ENCODE assay signal across 13 mouse cellular contexts in genomic region chr4:124766566-124766940, GRCm38 (mm10). TPM values are rescaled to one million over a fixed set of nuclear protein-coding genes. Genes with fewer than 3 reads are reported as not detected.
DNase-seq lines count a peak whose midpoint lies in the region; ATAC-seq lines count a peak whose summit lies in the region.
"Had no signal": no experiment of that assay in that cellular context is flagged by ENCODE, and none has a peak within 500 bp of the region (broad histone marks: within the 10 kb centered on the region; RNA-seq: fewer than 3 reads in every experiment).

No protein-coding gene starts in this region.

- ATAC-seq in intestine, embryonic 16.5 days: no peak
- no peak for ATAC-seq in intestine, embryonic 15.5 days
- ATAC-seq in liver, embryonic 16.5 days (ENCODE audit: low read depth): no peak

- no peaks in the 10 kb centered on the region for H3K27me3 ChIP-seq in intestine, embryonic 16.5 days (replicated peaks; ENCODE audit: control insufficient read depth, insufficient read depth, low read length)
- H3K27me3 ChIP-seq in intestine, embryonic 15.5 days (replicated peaks): no peaks in the 10 kb centered on the region
- no peaks in the 10 kb centered on the region for H3K27me3 ChIP-seq in liver, embryonic 16.5 days (ENCODE audit: control insufficient read depth, insufficient read depth, low read depth, low read length)
- H3K27me3 ChIP-seq: embryonic facial prominence, embryonic 12.5 days; hindbrain, embryonic 12.5 days; lung, embryonic 15.5 days had no signal

- peaks cover under 1% of the 10 kb centered on the region for H3K4me1 ChIP-seq in intestine, embryonic 16.5 days (ENCODE audit: control insufficient read depth, insufficient read depth, low read length)
- no peaks in the 10 kb centered on the region for H3K4me1 ChIP-seq in intestine, embryonic 15.5 days (replicated peaks)
- H3K4me1 ChIP-seq in liver, embryonic 16.5 days (ENCODE audit: control insufficient read depth, low read depth, low read length): peaks cover 51% of the 10 kb centered on the region
- H3K4me1 ChIP-seq: embryonic facial prominence, embryonic 12.5 days; hindbrain, embryonic 12.5 days had no signal

- peak; percentile 27 for DNase-seq in CD4-positive helper T cell, adult 2 months (ENCODE audit: low read depth, low spot score)
- DNase-seq in R1 (ENCODE audit: low read depth, low spot score): peak; percentile 17
- no peak for DNase-seq in right cerebral cortex, postnatal 36 days (ENCODE audit: low spot score in 2 of 2)
- no peak for DNase-seq in embryo, embryonic 9.5 days (ENCODE audit: extremely low spot score)
- DNase-seq: adrenal gland, adult 2 months; cerebellum, adult 9-10 months; kidney, adult 8-10 months had no signal

- no peak overlapping the region for H3K27ac ChIP-seq in intestine, embryonic 16.5 days (ENCODE audit: low read length)
- no peak overlapping the region for H3K27ac ChIP-seq in intestine, embryonic 15.5 days
- peak overlapping the region; percentile 56 for H3K27ac ChIP-seq in liver, embryonic 16.5 days (ENCODE audit: low read length)
- H3K27ac ChIP-seq: embryonic facial prominence, embryonic 12.5 days; hindbrain, embryonic 12.5 days; lung, embryonic 15.5 days had no signal

- WGBS in intestine, embryonic 16.5 days: 72% methylated on average over 2 of the region's 2 CpGs
- WGBS in intestine, embryonic 15.5 days: 75% methylated on average over 2 of the region's 2 CpGs
- WGBS in liver, embryonic 16.5 days (ENCODE audit: insufficient replicate concordance): 19% methylated on average over 2 of the region's 2 CpGs

- H3K4me2 ChIP-seq in intestine, embryonic 16.5 days (ENCODE audit: low read depth, low read length): no peak overlapping the region
- no peak overlapping the region for H3K4me2 ChIP-seq in intestine, embryonic 15.5 days (replicated peaks)
- peak overlapping the region; percentile 35 for H3K4me2 ChIP-seq in liver, embryonic 16.5 days (ENCODE audit: low read depth, low read length)
- H3K4me2 ChIP-seq: embryonic facial prominence, embryonic 12.5 days; hindbrain, embryonic 12.5 days; lung, embryonic 15.5 days had no signal

- no peak overlapping the region for H3K4me3 ChIP-seq in intestine, embryonic 16.5 days (ENCODE audit: low read length)
- no peak overlapping the region for H3K4me3 ChIP-seq in intestine, embryonic 15.5 days (replicated peaks)
- no peak overlapping the region for H3K4me3 ChIP-seq in liver, embryonic 16.5 days (ENCODE audit: low read depth, low read length)
- H3K4me3 ChIP-seq: embryonic facial prominence, embryonic 12.5 days; hindbrain, embryonic 12.5 days; lung, embryonic 15.5 days had no signal

- no peaks in the 10 kb centered on the region for H3K36me3 ChIP-seq in intestine, embryonic 16.5 days (ENCODE audit: control insufficient read depth, insufficient read depth, low read length)
- no peaks in the 10 kb centered on the region for H3K36me3 ChIP-seq in intestine, embryonic 15.5 days
- no peaks in the 10 kb centered on the region for H3K36me3 ChIP-seq in liver, embryonic 16.5 days (ENCODE audit: control insufficient read depth, insufficient read depth)
- H3K36me3 ChIP-seq: embryonic facial prominence, embryonic 12.5 days; hindbrain, embryonic 12.5 days; lung, embryonic 15.5 days had no signal

- H3K9ac ChIP-seq in intestine, embryonic 16.5 days (ENCODE audit: low read depth, low read length): peak overlapping the region; percentile 27; the same call in 1 of the 2 replicates
- no peak overlapping the region for H3K9ac ChIP-seq in intestine, embryonic 15.5 days
- no peak overlapping the region for H3K9ac ChIP-seq in liver, embryonic 16.5 days (ENCODE audit: low read depth, low read length)
- H3K9ac ChIP-seq: embryonic facial prominence, embryonic 12.5 days; hindbrain, embryonic 12.5 days; lung, embryonic 15.5 days had no signal

- no peaks in the 10 kb centered on the region for H3K9me3 ChIP-seq in intestine, embryonic 16.5 days (ENCODE audit: control insufficient read depth, low read length)
- no peaks in the 10 kb centered on the region for H3K9me3 ChIP-seq in intestine, embryonic 15.5 days
- no peaks in the 10 kb centered on the region for H3K9me3 ChIP-seq in liver, embryonic 16.5 days (replicated peaks; ENCODE audit: control insufficient read depth, low read length)
- H3K9me3 ChIP-seq: embryonic facial prominence, embryonic 12.5 days; hindbrain, embryonic 12.5 days; lung, embryonic 15.5 days had no signal

RNA-seq across cellular contexts. Expression of gene Inpp5b, which starts 24.9 kb away (rescaled TPM):
- polyA plus RNA-seq in intestine, embryonic 16.5 days (2015; fragmentation: Nextera tagmentation; extraction: Ambion mirVana): 27.0 and 27.5 TPM in 2 replicates
- polyA plus RNA-seq in intestine, embryonic 15.5 days (2015; fragmentation: Nextera tagmentation; extraction: Ambion mirVana): 24.4 and 28.7 TPM in 2 replicates
- 32.7 and 39.1 TPM in 2 replicates for polyA plus RNA-seq in liver, embryonic 16.5 days (2015; fragmentation: Nextera tagmentation; extraction: Ambion mirVana)

RNA-seq across cellular contexts. Expression of gene Mtf1, which starts 35.4 kb away (rescaled TPM):
- polyA plus RNA-seq in intestine, embryonic 16.5 days (2015; fragmentation: Nextera tagmentation; extraction: Ambion mirVana): 8.5 and 11.1 TPM in 2 replicates
- 13.6 TPM in 2 replicates for polyA plus RNA-seq in intestine, embryonic 15.5 days (2015; fragmentation: Nextera tagmentation; extraction: Ambion mirVana)
- polyA plus RNA-seq in liver, embryonic 16.5 days (2015; fragmentation: Nextera tagmentation; extraction: Ambion mirVana): 8.5 and 10.1 TPM in 2 replicates

RNA-seq across cellular contexts. Expression of gene Sf3a3, which starts 52.0 kb away (rescaled TPM):
- 105 and 125 TPM in 2 replicates for polyA plus RNA-seq in intestine, embryonic 16.5 days (2015; fragmentation: Nextera tagmentation; extraction: Ambion mirVana)
- 131 and 133 TPM in 2 replicates for polyA plus RNA-seq in intestine, embryonic 15.5 days (2015; fragmentation: Nextera tagmentation; extraction: Ambion mirVana)
- polyA plus RNA-seq in liver, embryonic 16.5 days (2015; fragmentation: Nextera tagmentation; extraction: Ambion mirVana): 49.4 and 54.4 TPM in 2 replicates

Comparison
In these comparisons a context has a peak if more than half of its experiments do, and no peak if none do; other contexts are left out.
1. DNase-seq: peak in CD4-positive helper T cell, adult 2 months (single experiment) and R1 (single experiment); none in right cerebral cortex, postnatal 36 days (0 of 2) and embryo, embryonic 9.5 days (single experiment).